Mouse (Mus musculus) hindbrain, embryonic 15.5 days (tissue): ENCODE data around the gene Dmrtb1. TPM values are rescaled to one million over a fixed set of nuclear protein-coding genes. Genes with fewer than 3 reads are reported as not detected.

ENCODE experiments used
- ATAC-seq: fragments of 200-750 bp; cut with Nextera tagmentation; 2 replicates; pipeline ENCODE4 v1.8.0; 2017; ENCODE audit warnings: low read depth, moderate number of reproducible peaks, moderate TSS enrichment; ENCODE audit not compliant: low FRiP score
- H3K27ac ChIP-seq: fragments of 300-500 bp; sonication (generic); replicated peaks from 2 replicates; pipeline ENCODE4 v1.5.1; 2015; ENCODE audit warnings: mild to moderate bottlenecking, inconsistent platforms
- H3K27me3 ChIP-seq: fragments of 300-500 bp; sonication (generic); 2 replicates; pipeline ENCODE4 v1.6.1; 2015; ENCODE audit warnings: control low read depth, inconsistent platforms
- H3K36me3 ChIP-seq: fragments of 300-500 bp; sonication (generic); 2 replicates; pipeline ENCODE4 v1.6.1; 2015; ENCODE audit warnings: control low read depth, inconsistent platforms
- H3K4me1 ChIP-seq: fragments of 300-500 bp; sonication (generic); replicated peaks from 2 replicates; pipeline ENCODE4 v1.6.1; 2015; ENCODE audit warnings: control low read depth, inconsistent platforms
- H3K4me2 ChIP-seq: fragments of 300-500 bp; sonication (generic); 2 replicates; pipeline ENCODE4 v1.6.1; 2015; ENCODE audit warnings: moderate library complexity, mild to moderate bottlenecking, inconsistent platforms
- H3K4me3 ChIP-seq: fragments of 300-500 bp; sonication (generic); 2 replicates; pipeline ENCODE4 v1.5.1; 2015; ENCODE audit warnings: mild to moderate bottlenecking, inconsistent platforms
- H3K9ac ChIP-seq: fragments of 300-500 bp; sonication (generic); 2 replicates; pipeline ENCODE4 v1.6.1; 2015; ENCODE audit warnings: inconsistent platforms
- H3K9me3 ChIP-seq: fragments of 300-500 bp; sonication (generic); 2 replicates; pipeline ENCODE4 v1.6.1; 2016; ENCODE audit warnings: control low read depth, inconsistent platforms
- WGBS: fragments of 180-500 bp; shearing (Covaris S2); methylation state at CpG from one replicate; pipeline ENCODE4 v1.1.7; 2015; 5-methylcytosine and 5-hydroxymethylcytosine counted together
- polyA plus RNA-seq: library from polyadenylated mRNA; unstranded; fragments of >200 nt; fragmentation: Nextera tagmentation; extraction: Ambion mirVana; gene quantifications from 2 replicates; pipeline ENCODE4 v1.2.1, GENCODE M21; 2015

The Dmrtb1 gene
- polyA plus RNA-seq, 1 experiment from 2014 or later = 15.8 TPM

DNA sequence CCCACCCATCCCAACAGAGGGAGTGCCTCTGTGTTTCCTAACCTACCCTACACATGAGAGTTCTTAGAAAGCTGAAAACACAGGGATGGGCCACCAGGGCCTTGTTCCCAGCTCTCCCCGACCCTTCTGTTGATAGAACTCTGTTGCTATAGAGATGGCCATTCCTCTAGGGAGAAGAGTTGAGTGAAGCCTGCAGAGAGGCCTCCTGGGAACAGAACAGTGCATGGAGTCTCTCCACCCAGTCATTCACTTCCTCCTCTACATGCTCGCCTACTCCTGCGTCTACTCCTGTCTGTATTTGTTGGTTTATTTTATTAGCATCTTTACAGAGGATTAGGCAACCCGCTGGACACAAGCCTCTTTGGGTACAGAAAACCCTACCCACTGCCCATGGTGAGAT lies 22.9 kb upstream of the Dmrtb1 start:
- Histone ChIP-seq H3K4me3 (no peak overlapping the region), H3K27ac (no peak overlapping the region), H3K4me1 (no peaks in the 10 kb centered on the region), H3K9ac (no peak overlapping the region), H3K4me2 (no peak overlapping the region), H3K9me3 (no peaks in the 10 kb centered on the region), H3K27me3 (no peaks in the 10 kb centered on the region), H3K36me3 (no peaks in the 10 kb centered on the region)
- no peak for ATAC-seq
- WGBS = 72% methylated on average over 4 of the region's 4 CpGs

DNA sequence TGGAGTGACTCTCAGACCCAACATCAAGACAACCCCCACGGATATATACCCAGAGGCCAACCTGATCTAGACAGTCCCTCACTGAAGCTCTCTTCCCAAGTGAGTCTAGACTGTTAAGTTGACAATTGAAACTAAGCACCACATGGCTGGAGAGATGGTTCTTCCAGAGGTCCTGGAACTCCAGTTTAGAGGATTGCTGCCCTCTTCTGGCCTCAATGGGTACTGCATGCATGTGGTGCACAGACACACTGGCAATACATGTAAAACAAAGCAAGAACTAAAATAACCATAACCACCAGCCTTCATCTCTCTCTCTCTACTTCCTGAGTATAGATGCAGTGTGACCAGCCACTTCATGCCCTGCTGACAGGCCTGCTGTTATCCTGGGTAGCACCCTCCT lies 20.2 kb upstream of the Dmrtb1 start:
- H3K27me3 ChIP-seq = no peaks in the 10 kb centered on the region
- no peak overlapping the region for H3K9ac ChIP-seq
- no peak overlapping the region for H3K4me3 ChIP-seq
- H3K4me1 ChIP-seq = no peaks in the 10 kb centered on the region
- 54% methylated on average over 1 of the region's 1 CpGs for WGBS
- H3K9me3 ChIP-seq = no peaks in the 10 kb centered on the region
- no peaks in the 10 kb centered on the region for H3K36me3 ChIP-seq
- no peak overlapping the region for H3K27ac ChIP-seq
- ATAC-seq = no peak
- H3K4me2 ChIP-seq = no peak overlapping the region

DNA sequence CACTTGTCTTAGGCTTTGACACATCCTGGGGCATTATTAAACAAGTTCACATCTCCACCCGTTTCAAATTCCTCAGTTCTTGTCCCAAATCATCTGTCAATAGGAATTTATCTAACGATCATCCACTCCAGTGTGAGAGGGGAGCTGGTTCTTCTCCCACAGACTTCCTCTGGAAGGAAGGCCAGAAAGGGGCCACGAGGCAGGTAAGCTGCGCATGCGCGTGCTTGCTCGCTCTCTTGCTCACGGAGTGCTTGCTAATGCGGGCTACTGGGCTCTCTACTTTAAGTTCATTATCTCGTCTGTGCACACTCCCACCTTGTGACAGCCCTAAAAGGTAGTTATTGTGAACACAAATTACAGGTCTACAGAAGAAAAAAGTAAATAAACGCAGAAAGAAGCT lies 17.6 kb upstream of the Dmrtb1 start:
- H3K4me1 ChIP-seq = no peaks in the 10 kb centered on the region

DNA sequence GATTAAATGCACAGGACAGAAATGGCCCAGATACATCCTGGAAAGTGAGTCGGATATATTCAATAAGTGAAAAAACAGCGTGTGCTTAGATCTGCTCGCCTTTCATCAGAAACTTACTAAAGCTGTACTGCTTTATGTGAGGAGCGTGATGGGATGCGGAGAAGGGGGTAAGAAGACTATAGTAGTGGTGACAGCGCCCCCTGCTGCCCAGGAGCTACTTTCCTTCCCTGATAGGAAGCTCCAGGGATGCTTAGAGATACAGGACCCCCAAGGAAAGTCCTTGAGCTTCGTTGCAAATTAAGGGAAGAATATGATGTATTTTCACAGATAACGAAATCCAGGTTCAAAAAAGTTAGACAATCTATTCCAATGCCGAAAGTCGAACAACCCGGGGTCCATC lies 17.1 kb upstream of the Dmrtb1 start:
- H3K4me3 ChIP-seq = no peak overlapping the region
- ATAC-seq = no peak
- no peak overlapping the region for H3K9ac ChIP-seq
- H3K4me1 ChIP-seq = no peaks in the 10 kb centered on the region
- 33% methylated on average over 11 of the region's 11 CpGs for WGBS
- no peak overlapping the region for H3K27ac ChIP-seq
- no peaks in the 10 kb centered on the region for H3K36me3 ChIP-seq
- no peaks in the 10 kb centered on the region for H3K27me3 ChIP-seq
- H3K9me3 ChIP-seq = no peaks in the 10 kb centered on the region
- no peak overlapping the region for H3K4me2 ChIP-seq

More for the DNA sequence above, 17.6 kb upstream of the Dmrtb1 start:
- Histone ChIP-seq H3K9ac (no peak overlapping the region), H3K4me2 (no peak overlapping the region), H3K27ac (no peak overlapping the region), H3K9me3 (no peaks in the 10 kb centered on the region), H3K4me3 (no peak overlapping the region), H3K27me3 (no peaks in the 10 kb centered on the region), H3K36me3 (no peaks in the 10 kb centered on the region)
- WGBS = 81% methylated on average over 11 of the region's 11 CpGs
- ATAC-seq = no peak

DNA sequence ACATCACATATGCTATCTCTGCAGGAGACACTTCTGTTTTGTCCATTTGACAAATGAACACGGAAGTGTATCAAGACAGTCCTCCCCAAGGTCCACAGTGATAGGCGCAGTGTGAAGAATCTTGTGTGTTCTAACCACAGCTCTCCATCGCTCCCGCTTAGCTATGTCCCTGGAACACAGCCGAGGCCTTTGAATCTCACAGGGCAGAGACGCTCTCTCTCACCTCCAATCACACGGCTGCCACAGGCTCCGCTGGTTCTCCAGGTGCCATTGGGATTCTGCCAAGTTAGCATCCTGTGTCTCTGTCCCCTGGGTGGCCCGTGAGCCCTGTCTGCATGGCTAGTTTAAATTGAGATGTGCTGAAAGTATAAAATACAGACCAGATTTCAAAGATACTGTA lies 15.2 kb upstream of the Dmrtb1 start:
- H3K4me3 ChIP-seq = no peak overlapping the region
- ATAC-seq = no peak
- WGBS = 61% methylated on average over 9 of the region's 9 CpGs

DNA sequence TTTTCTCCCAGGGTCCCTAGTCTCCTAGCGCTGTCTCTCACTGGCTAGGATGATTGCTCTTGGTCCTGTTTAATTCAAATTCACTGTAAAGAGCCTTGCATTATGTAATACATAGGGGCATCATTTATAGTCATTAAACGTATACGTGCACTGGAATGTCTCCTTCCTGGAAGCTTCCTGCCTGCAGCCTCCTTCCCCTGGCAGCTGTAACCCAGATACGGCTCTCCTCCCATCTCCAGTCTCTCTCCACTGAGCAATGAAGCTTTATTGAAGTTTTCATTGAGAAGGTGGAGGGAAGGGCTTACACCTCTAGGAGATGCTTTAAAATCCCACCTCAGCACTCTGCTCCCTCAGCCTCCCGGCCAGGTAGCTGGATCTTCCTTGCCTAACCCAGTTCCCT lies 9.8 kb upstream of the Dmrtb1 start:
- H3K9ac ChIP-seq = no peak overlapping the region
- H3K27ac ChIP-seq = no peak overlapping the region
- no peaks in the 10 kb centered on the region for H3K9me3 ChIP-seq
- no peaks in the 10 kb centered on the region for H3K36me3 ChIP-seq
- peaks cover 5% of the 10 kb centered on the region; the same call in 1 of the 2 replicates for H3K4me1 ChIP-seq
- no peak for ATAC-seq
- no peak overlapping the region for H3K4me3 ChIP-seq
- H3K27me3 ChIP-seq = no peaks in the 10 kb centered on the region
- 47% methylated on average over 5 of the region's 5 CpGs for WGBS
- no peak overlapping the region for H3K4me2 ChIP-seq

More for the DNA sequence above, 15.2 kb upstream of the Dmrtb1 start:
- Histone ChIP-seq H3K4me1 (no peaks in the 10 kb centered on the region), H3K27ac (no peak overlapping the region), H3K36me3 (no peaks in the 10 kb centered on the region), H3K27me3 (no peaks in the 10 kb centered on the region), H3K4me2 (no peak overlapping the region), H3K9ac (no peak overlapping the region), H3K9me3 (no peaks in the 10 kb centered on the region)

DNA sequence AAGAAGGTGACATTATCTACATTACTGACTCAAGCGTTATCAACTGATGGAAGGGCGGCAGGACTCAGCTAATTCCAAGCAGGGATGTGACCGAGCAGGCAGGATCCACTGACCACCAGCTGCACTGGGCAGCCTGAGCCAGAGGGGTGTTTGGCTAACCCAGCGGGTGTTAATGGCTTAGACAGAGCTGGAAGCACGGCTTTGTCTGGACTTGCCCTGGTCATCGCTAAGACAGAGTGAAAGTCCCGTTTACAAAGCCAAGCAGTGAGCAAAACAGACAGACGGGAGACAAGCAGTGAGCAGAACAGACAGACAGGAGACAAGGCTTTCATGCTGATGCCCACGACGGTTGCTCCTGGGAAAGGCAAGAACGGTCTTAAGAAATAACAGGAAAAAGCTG lies 4.2 kb upstream of the Dmrtb1 start:
- Histone ChIP-seq H3K36me3 (no peaks in the 10 kb centered on the region), H3K4me3 (no peak overlapping the region), H3K4me2 (no peak overlapping the region), H3K27ac (no peak overlapping the region), H3K9me3 (no peaks in the 10 kb centered on the region), H3K4me1 (peaks cover 5% of the 10 kb centered on the region; the same call in 1 of the 2 replicates), H3K27me3 (no peaks in the 10 kb centered on the region), H3K9ac (no peak overlapping the region)
- no peak for ATAC-seq
- WGBS = 9% methylated on average over 11 of the region's 11 CpGs

DNA sequence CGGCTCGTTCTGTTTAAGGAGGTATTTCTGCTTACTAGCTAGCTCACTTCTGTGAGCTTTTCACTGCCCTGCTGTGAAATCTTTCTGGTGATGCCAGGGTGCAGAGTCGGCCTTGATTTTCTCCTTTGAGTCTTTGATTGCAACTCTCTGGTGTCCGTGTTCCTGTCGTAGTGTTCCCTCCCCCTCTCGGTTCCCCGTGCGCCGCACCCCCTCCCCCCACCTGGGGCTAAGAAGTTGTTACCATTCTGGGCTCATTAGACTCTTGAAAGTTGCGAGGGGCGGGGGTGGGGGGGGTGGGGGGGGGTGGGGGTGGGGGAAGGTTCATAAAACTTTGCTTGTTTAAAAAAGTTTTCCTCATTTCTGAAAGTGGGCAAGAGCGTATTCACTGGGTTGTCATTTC lies 3.1 kb upstream of the Dmrtb1 start:
- H3K9ac ChIP-seq = no peak overlapping the region
- no peak overlapping the region for H3K4me2 ChIP-seq
- no peak overlapping the region for H3K4me3 ChIP-seq
- ATAC-seq = no peak
- H3K27me3 ChIP-seq = no peaks in the 10 kb centered on the region
- 36% methylated on average over 12 of the region's 12 CpGs for WGBS
- no peaks in the 10 kb centered on the region for H3K36me3 ChIP-seq
- peaks cover 5% of the 10 kb centered on the region; the same call in 1 of the 2 replicates for H3K4me1 ChIP-seq
- H3K27ac ChIP-seq = no peak overlapping the region
- no peaks in the 10 kb centered on the region for H3K9me3 ChIP-seq

DNA sequence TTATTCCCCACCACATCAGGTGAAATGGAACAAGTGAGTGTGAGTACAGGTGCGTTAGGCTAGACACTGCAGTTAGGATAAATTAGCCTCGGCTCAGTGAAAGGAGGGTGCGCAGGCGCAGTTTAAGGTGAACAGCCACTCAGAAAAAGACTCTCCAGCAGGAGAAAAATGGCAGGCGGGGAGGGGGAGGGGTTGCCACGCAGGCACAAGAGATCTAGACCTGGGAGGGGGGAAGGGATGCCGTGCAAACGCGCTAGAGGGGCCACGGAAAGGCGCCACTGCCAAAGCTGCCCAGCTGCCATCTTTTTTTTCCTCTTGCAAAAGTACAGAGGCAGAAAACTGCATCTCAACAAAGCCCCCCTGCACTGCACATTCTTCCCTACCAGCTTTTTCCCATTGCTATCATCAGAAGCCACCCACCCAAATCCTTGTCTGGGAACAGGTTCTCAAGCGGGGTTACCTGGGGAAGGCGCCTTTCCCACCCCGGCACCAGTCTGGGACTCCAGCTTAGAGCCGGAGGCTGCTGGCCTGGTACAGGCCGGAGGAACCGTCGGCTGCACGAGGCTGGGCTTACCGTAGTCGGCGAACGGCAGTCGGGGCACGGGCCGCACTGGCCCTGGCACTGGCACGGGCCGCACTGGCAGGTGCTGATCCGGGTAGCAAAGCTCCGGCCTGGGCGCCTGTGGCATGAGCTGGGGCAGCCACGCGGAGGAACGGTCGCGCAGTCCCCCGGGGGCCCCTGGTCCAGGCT lies 849 bp downstream of the Dmrtb1 start:
- 90% methylated on average over 37 of the region's 37 CpGs for WGBS
- H3K27ac ChIP-seq = no peak overlapping the region
- H3K27me3 ChIP-seq = no peaks in the 10 kb centered on the region
- ATAC-seq = no peak
- H3K9ac ChIP-seq = no peak overlapping the region
- no peak overlapping the region for H3K4me3 ChIP-seq
- no peaks in the 10 kb centered on the region for H3K9me3 ChIP-seq
- H3K36me3 ChIP-seq = no peaks in the 10 kb centered on the region
- no peak overlapping the region for H3K4me2 ChIP-seq
- peaks cover 28% of the 10 kb centered on the region for H3K4me1 ChIP-seq

DNA sequence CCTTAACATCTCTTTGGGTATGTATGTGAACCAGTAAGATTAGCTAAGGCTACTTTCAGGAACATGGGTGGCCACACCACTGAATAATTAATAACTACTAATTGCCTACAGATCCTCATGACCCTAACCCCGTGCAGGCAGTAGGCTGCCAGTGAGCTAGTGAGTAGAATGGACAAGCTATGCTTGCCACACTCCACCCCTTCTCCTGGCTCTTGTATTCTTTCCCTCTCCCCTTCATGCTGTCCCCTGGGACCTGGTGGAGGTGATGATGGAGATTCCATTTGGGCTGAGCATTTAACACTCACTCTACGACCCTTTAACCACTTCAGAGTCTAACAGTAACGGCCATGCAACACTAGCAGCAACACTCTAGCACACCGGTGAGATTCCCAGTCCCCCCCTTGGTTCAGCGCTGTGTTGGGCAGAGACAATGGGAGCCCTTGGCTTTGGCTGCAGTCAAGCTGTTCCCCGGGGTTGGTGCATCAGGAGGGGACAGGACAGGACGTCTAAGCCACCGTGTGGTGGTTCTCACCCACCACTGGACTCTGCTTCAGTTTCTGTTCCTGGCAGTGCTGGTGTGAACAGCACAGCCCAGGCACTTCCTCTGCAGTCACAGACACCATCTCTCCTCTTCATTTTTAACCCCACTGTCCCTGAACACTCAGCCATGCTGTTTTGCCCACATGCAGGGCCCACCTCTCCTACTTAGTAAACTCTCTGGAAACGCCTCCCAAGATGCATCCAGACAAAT lies 2.8 kb downstream of the Dmrtb1 start:
- no peaks in the 10 kb centered on the region for H3K27me3 ChIP-seq
- H3K4me2 ChIP-seq = peak overlapping the region; percentile 35; the same call in 1 of the 2 replicates
- H3K36me3 ChIP-seq = no peaks in the 10 kb centered on the region
- peaks cover 24% of the 10 kb centered on the region for H3K4me1 ChIP-seq
- ATAC-seq = peak; percentile 49; the same call in 1 of the 2 replicates
- H3K27ac ChIP-seq = peak overlapping the region; percentile 69
- H3K9ac ChIP-seq = no peak overlapping the region
- H3K4me3 ChIP-seq = no peak overlapping the region
- no peaks in the 10 kb centered on the region for H3K9me3 ChIP-seq
- WGBS = 17% methylated on average over 9 of the region's 9 CpGs

DNA sequence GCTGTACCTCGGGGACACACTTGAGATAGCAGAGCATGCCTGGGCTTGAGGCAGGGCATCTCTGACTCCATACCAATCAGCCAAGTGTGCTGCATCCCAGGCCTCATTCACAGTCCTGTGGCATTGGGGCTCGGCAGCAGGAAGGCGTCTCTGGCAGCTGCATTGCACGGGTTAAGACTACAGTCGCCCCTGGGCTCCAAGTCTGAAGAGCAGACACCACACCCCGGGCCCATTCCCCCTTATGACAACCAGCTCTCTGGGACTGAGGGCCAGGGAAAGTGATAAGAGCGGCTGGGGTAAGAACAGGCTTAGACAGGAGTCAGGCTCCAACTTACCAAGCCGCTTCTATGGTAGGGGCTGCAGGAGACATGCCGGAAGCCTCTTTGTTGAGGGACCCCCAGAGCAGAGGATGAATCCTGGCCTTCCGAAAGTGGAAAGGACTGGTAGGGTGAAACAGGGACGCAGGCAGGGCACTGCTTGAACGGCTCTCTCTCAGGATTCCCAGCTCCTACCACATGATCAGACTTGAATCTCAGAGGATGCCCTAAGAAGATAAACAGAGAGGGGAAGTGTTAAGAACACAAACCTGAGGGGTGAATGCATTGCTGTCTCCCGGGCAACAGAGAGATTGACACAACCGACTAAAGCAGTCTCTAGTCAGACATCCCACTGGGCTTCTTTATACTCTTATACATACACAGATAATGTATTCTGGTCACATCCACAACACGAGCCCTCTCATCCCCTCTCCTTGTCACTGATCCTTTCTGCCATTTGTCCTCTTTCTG lies 3.5 kb downstream of the Dmrtb1 start:
- Histone ChIP-seq H3K27ac (peak overlapping the region; percentile 69), H3K9ac (peak overlapping the region; percentile 8; the same call in 1 of the 2 replicates), H3K4me2 (peak overlapping the region; percentile 35), H3K27me3 (no peaks in the 10 kb centered on the region), H3K4me3 (no peak overlapping the region), H3K36me3 (no peaks in the 10 kb centered on the region), H3K9me3 (no peaks in the 10 kb centered on the region), H3K4me1 (peaks cover 24% of the 10 kb centered on the region)
- ATAC-seq = peak; percentile 71
- WGBS = 18% methylated on average over 15 of the region's 15 CpGs

DNA sequence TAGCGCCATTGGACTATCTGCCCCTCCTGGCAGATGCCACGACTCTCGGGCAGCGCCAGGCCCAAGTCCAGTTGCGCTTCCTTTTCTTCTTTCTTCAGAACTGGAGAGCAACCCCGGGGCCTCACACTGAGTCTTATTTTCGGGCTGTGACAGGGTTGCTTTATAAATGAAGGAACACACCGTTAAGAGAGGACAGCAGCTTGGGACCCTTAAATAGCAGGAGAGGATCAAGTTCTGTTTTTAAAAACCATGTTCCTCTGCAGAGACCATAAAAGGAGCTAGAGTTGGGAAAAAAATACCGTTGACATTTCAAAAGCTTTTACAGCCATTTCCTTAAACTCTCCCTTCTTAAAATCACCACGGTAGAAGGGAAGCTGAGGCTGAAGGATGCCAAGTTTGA lies 8.4 kb downstream of the Dmrtb1 start:
- Histone ChIP-seq H3K4me3 (no peak overlapping the region), H3K9me3 (no peaks in the 10 kb centered on the region), H3K9ac (no peak overlapping the region), H3K4me1 (peaks cover 26% of the 10 kb centered on the region), H3K27me3 (no peaks in the 10 kb centered on the region), H3K4me2 (no peak overlapping the region), H3K36me3 (no peaks in the 10 kb centered on the region), H3K27ac (no peak overlapping the region)
- no peak for ATAC-seq
- WGBS = 64% methylated on average over 10 of the region's 10 CpGs
